Mouse (Mus musculus) olfactory bulb, adult 2 months (tissue): ENCODE data around the gene Focad.

Experiments used
- CTCF ChIP-seq: fragments of 200-500 bp; IDR thresholded peaks from 2 replicates; pipeline ENCODE4 v1.5.1; 2012; ENCODE audit warnings: low read depth, mild to moderate bottlenecking, low read length, moderate library complexity; ENCODE audit not compliant: insufficient read depth
- POLR2A ChIP-seq: fragments of 200-500 bp; IDR thresholded peaks from 2 replicates; pipeline ENCODE4 v1.6.1; 2012; ENCODE audit warnings: mild to moderate bottlenecking, low read depth, low read length, moderate library complexity; ENCODE audit not compliant: insufficient read depth

- no peak for TF ChIP-seq CTCF
- no peak for TF ChIP-seq POLR2A
These were observed 13.0 kb upstream of the Focad start for GRCm38 (mm10) chr4:88081417-88081816.
